ENCODE assay signal across 22 mouse cellular contexts in the genomic region with DNA sequence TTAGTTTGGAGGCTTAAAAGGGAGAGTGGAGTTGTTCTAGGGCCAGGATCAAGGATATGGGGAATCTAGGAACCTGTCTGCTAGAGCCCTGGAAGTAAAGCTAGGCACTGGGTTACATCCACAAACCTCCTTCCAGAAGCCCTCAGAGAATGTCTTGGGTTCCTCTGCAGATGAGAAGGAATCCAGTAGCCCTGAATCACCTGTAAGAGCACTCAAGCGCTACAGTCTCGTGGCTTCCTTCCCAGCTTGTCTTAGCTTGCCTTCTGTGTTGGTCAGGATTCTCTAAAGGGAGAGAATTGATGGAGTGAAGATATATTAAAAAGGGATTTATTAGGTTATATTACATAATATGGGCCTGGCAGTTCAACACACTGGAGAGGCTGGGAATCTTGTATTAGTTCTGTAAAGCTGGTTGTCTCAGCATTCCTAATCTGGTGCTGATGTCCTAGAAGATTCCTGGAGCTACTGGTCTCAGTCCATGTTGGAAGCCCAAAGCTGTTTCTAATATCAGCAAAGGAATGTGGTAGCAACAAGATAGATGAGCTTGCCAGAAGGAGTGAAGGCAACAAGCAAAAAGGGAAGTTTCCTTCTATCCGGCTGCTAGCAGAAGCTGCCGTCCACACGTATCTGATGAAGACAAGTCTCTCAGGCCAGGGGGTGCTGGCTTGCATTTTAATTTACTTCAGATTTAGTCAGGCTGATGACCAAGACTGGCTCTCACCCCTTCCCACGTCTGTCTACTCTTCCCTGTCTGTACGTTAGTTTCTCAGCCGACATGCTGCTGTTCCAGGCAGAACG.
DNase-seq lines count a peak whose midpoint lies in the region; ATAC-seq and TF ChIP-seq lines count a peak whose summit lies in the region.
"Had no signal": no experiment of that assay in that cellular context is flagged by ENCODE, and none has a peak within 500 bp of the region (broad histone marks: within the 10 kb centered on the region; RNA-seq: fewer than 3 reads in every experiment).

No protein-coding gene starts in this region.

- no peaks in the 10 kb centered on the region for H3K4me1 ChIP-seq in intestine, embryonic 14.5 days (replicated peaks; ENCODE audit: control insufficient read depth, insufficient read depth, low read length)
- H3K4me1 ChIP-seq in intestine, postnatal 0 days (replicated peaks; ENCODE audit: control insufficient read depth, insufficient read depth, low read length): peaks cover 6% of the 10 kb centered on the region; the same call in 1 of the 2 replicates
- H3K4me1 ChIP-seq in kidney, postnatal 0 days (replicated peaks; ENCODE audit: insufficient read depth, low read length): peaks cover 8% of the 10 kb centered on the region; the same call in 1 of the 2 replicates
- H3K4me1 ChIP-seq in stomach, postnatal 0 days (replicated peaks; ENCODE audit: control insufficient read depth, insufficient read depth): no peaks in the 10 kb centered on the region
- H3K4me1 ChIP-seq: heart, embryonic 13.5 days; limb, embryonic 10.5 days; midbrain, embryonic 10.5 days had no signal

- H3K27ac ChIP-seq in intestine, embryonic 14.5 days (ENCODE audit: low read depth): peak overlapping the region; percentile 23
- no peak overlapping the region for H3K27ac ChIP-seq in intestine, postnatal 0 days (ENCODE audit: low read depth, low read length)
- H3K27ac ChIP-seq in kidney, postnatal 0 days: peak overlapping the region; percentile 64
- H3K27ac ChIP-seq in stomach, postnatal 0 days (replicated peaks): peak overlapping the region; percentile 72
- H3K27ac ChIP-seq: gastrocnemius, adult 2 months; heart, embryonic 13.5 days; hindbrain, embryonic 14.5 days; limb, embryonic 10.5 days; midbrain, embryonic 10.5 days had no signal

- no peak overlapping the region for H3K9ac ChIP-seq in intestine, embryonic 14.5 days (ENCODE audit: low read length)
- H3K9ac ChIP-seq in intestine, postnatal 0 days (ENCODE audit: low read depth, low read length): no peak overlapping the region
- no peak overlapping the region for H3K9ac ChIP-seq in kidney, postnatal 0 days (ENCODE audit: low read depth, low read length)
- H3K9ac ChIP-seq in stomach, postnatal 0 days (ENCODE audit: low read length): no peak overlapping the region
- H3K9ac ChIP-seq: heart, embryonic 13.5 days; hindbrain, embryonic 14.5 days had no signal

- no peak overlapping the region for H3K4me2 ChIP-seq in intestine, embryonic 14.5 days (ENCODE audit: low read length)
- H3K4me2 ChIP-seq in intestine, postnatal 0 days (replicated peaks; ENCODE audit: low read depth): no peak overlapping the region
- H3K4me2 ChIP-seq in kidney, postnatal 0 days (ENCODE audit: low read length): no peak overlapping the region
- no peak overlapping the region for H3K4me2 ChIP-seq in stomach, postnatal 0 days (replicated peaks; ENCODE audit: low read depth)
- H3K4me2 ChIP-seq: heart, embryonic 13.5 days; hindbrain, embryonic 14.5 days; liver, embryonic 11.5 days had no signal

- TF ChIP-seq EP300 in stomach, postnatal 0 days (optimal IDR thresholded peaks at IDR 0.05): no peak

- peak; percentile 33; the same call in 1 of the 2 replicates for ATAC-seq in intestine, embryonic 14.5 days (replicated peaks; ENCODE audit: low FRiP score, low TSS enrichment, low read depth)
- no peak for ATAC-seq in intestine, postnatal 0 days
- 0 out of 2 replicates have a peak, but pooled peaks have one; percentile 22 for ATAC-seq in kidney, postnatal 0 days (replicated peaks; ENCODE audit: low FRiP score, low read depth)
- ATAC-seq in stomach, postnatal 0 days (ENCODE audit: low FRiP score, low TSS enrichment): no peak

- WGBS in intestine, embryonic 14.5 days: 79% methylated on average over 9 of the region's 9 CpGs
- 77% methylated on average over 9 of the region's 9 CpGs for WGBS in intestine, postnatal 0 days
- WGBS in kidney, postnatal 0 days: 72% methylated on average over 9 of the region's 9 CpGs
- 61% methylated on average over 9 of the region's 9 CpGs for WGBS in stomach, postnatal 0 days

- no peaks in the 10 kb centered on the region for H3K9me3 ChIP-seq in intestine, embryonic 14.5 days (ENCODE audit: control insufficient read depth, low read length)
- H3K9me3 ChIP-seq in intestine, postnatal 0 days (ENCODE audit: control insufficient read depth): no peaks in the 10 kb centered on the region
- no peaks in the 10 kb centered on the region for H3K9me3 ChIP-seq in kidney, postnatal 0 days (replicated peaks; ENCODE audit: low read length)
- no peaks in the 10 kb centered on the region for H3K9me3 ChIP-seq in stomach, postnatal 0 days (ENCODE audit: control insufficient read depth, low read length)
- H3K9me3 ChIP-seq: heart, embryonic 13.5 days; limb, embryonic 10.5 days; midbrain, embryonic 10.5 days had no signal

- H3K4me3 ChIP-seq in intestine, embryonic 14.5 days (ENCODE audit: low read depth, low read length): no peak overlapping the region
- H3K4me3 ChIP-seq in intestine, postnatal 0 days (ENCODE audit: low read depth, low read length): no peak overlapping the region
- no peak overlapping the region for H3K4me3 ChIP-seq in kidney, postnatal 0 days (replicated peaks; ENCODE audit: low read depth, low read length)
- H3K4me3 ChIP-seq in stomach, postnatal 0 days (ENCODE audit: low read depth, low read length): no peak overlapping the region
- H3K4me3 ChIP-seq: gastrocnemius, adult 2 months; heart, embryonic 13.5 days; limb, embryonic 10.5 days; midbrain, embryonic 10.5 days had no signal

- no peaks in the 10 kb centered on the region for H3K36me3 ChIP-seq in intestine, embryonic 14.5 days (ENCODE audit: control insufficient read depth, insufficient read depth, low read length)
- H3K36me3 ChIP-seq in intestine, postnatal 0 days (ENCODE audit: control insufficient read depth, insufficient read depth): no peaks in the 10 kb centered on the region
- no peaks in the 10 kb centered on the region for H3K36me3 ChIP-seq in kidney, postnatal 0 days (ENCODE audit: insufficient read depth, low read length)
- no peaks in the 10 kb centered on the region for H3K36me3 ChIP-seq in stomach, postnatal 0 days (ENCODE audit: control insufficient read depth, insufficient read depth, low read length)
- H3K36me3 ChIP-seq: heart, embryonic 13.5 days; limb, embryonic 10.5 days; midbrain, embryonic 10.5 days had no signal

- TF ChIP-seq CTCF in intestine, postnatal 0 days (IDR thresholded peaks at IDR 0.05; ENCODE audit: low read depth): no peak
- no peak for TF ChIP-seq CTCF in kidney, postnatal 0 days (IDR thresholded peaks at IDR 0.05; ENCODE audit: low read depth)
- no peak for TF ChIP-seq CTCF in stomach, postnatal 0 days (IDR thresholded peaks at IDR 0.05; ENCODE audit: low read depth)

- DNase-seq in intestine, embryonic 14.5 days (ENCODE audit: low spot score): no peak
- DNase-seq in kidney, postnatal 0 days (ENCODE audit: low spot score): no peak
- DNase-seq in kidney, adult 18-20 months: no peak
- DNase-seq in fat pad, adult 2 months (ENCODE audit: extremely low read depth, low read depth, low spot score): peak; percentile 51
- DNase-seq in stomach, postnatal 0 days (ENCODE audit: low spot score): no peak
- DNase-seq in urinary bladder, postnatal 36 days (ENCODE audit: low spot score in 2 of 2): no peak
- no peak for DNase-seq in layer of hippocampus, postnatal 25 days (ENCODE audit: extremely low spot score in 1 of 2, low spot score in 1 of 2)
- DNase-seq: adrenal gland, postnatal 10 days; cerebellum, adult 11 months; cerebellum, postnatal 14 days; embryo, embryonic 11 days; gastrocnemius, adult 2 months; layer of hippocampus, adult 9-11 months; lung, adult 2 months; thymus, postnatal 25 days had no signal

- no peaks in the 10 kb centered on the region for H3K27me3 ChIP-seq in intestine, embryonic 14.5 days (replicated peaks; ENCODE audit: control insufficient read depth, insufficient read depth, low read length)
- H3K27me3 ChIP-seq in intestine, postnatal 0 days (replicated peaks; ENCODE audit: control insufficient read depth, insufficient read depth, low read length): no peaks in the 10 kb centered on the region
- H3K27me3 ChIP-seq in kidney, postnatal 0 days (ENCODE audit: insufficient read depth, low read length): no peaks in the 10 kb centered on the region
- no peaks in the 10 kb centered on the region for H3K27me3 ChIP-seq in stomach, postnatal 0 days (ENCODE audit: control insufficient read depth, insufficient read depth, low read length)
- H3K27me3 ChIP-seq: CH12.LX; heart, embryonic 13.5 days had no signal

Comparison
In these comparisons a context has a peak if more than half of its experiments do, and no peak if none do; other contexts are left out.
1. ATAC-seq: peak in intestine, embryonic 14.5 days (single experiment) and kidney, postnatal 0 days (single experiment); none in intestine, postnatal 0 days (single experiment) and stomach, postnatal 0 days (single experiment).